In genomic region chr8:105482123-105482522, GRCm38 (mm10) we compare ENCODE assay signal across 24 mouse cellular contexts. TPM values are rescaled to one million over a fixed set of nuclear protein-coding genes. Genes with fewer than 3 reads are reported as not detected.
DNase-seq lines count a peak whose midpoint lies in the region; ATAC-seq lines count a peak whose summit lies in the region.
"Had no signal": no experiment of that assay in that cellular context is flagged by ENCODE, and none has a peak within 500 bp of the region (broad histone marks: within the 10 kb centered on the region; RNA-seq: fewer than 3 reads in every experiment).

No protein-coding gene starts in this region.

- H3K36me3 ChIP-seq in forebrain, embryonic 10.5 days (replicated peaks) = peaks cover 4% of the 10 kb centered on the region; the same call in 1 of the 2 replicates
- peaks cover 4% of the 10 kb centered on the region; the same call in 1 of the 2 replicates for H3K36me3 ChIP-seq in forebrain, embryonic 12.5 days (replicated peaks)
- 0 out of 2 replicates have a peak, but pooled peaks cover 8% of the 10 kb centered on the region for H3K36me3 ChIP-seq in heart, embryonic 10.5 days
- H3K36me3 ChIP-seq in heart, embryonic 12.5 days = peaks cover 6% of the 10 kb centered on the region
- H3K36me3 ChIP-seq: forebrain, embryonic 15.5 days; intestine, embryonic 15.5 days had no signal

- no peak overlapping the region for H3K4me3 ChIP-seq in forebrain, embryonic 10.5 days
- no peak overlapping the region for H3K4me3 ChIP-seq in forebrain, embryonic 12.5 days (replicated peaks)
- H3K4me3 ChIP-seq in heart, embryonic 10.5 days = no peak overlapping the region
- H3K4me3 ChIP-seq in heart, embryonic 12.5 days = no peak overlapping the region
- H3K4me3 ChIP-seq: embryonic facial prominence, embryonic 10.5 days; embryonic facial prominence, embryonic 13.5 days; erythroblast, embryonic 14.5 days; forebrain, embryonic 15.5 days; heart, embryonic 15.5 days; hindbrain, embryonic 10.5 days; hindbrain, embryonic 13.5 days; intestine, embryonic 15.5 days had no signal

- 86% methylated on average over 8 of the region's 8 CpGs for WGBS in forebrain, embryonic 10.5 days
- WGBS in forebrain, embryonic 12.5 days = 92% methylated on average over 8 of the region's 8 CpGs
- 75% methylated on average over 8 of the region's 8 CpGs for WGBS in heart, embryonic 10.5 days
- 76% methylated on average over 8 of the region's 8 CpGs for WGBS in heart, embryonic 12.5 days

- no peak for DNase-seq in forebrain, embryonic 10.5 days (ENCODE audit: extremely low spot score, low spot score)
- no peak for DNase-seq in heart, embryonic 10.5 days (ENCODE audit: low spot score)
- DNase-seq in ZHBTc4 (ENCODE audit: low read depth, low spot score) = peak; percentile 35
- DNase-seq: adrenal gland, adult 8-10 months; cerebellum, adult 11-12 months; cerebellum, adult 8-10 months; heart, postnatal 36 days; kidney, adult 18-20 months had no signal

- no peak overlapping the region for H3K9ac ChIP-seq in forebrain, embryonic 12.5 days
- no peak overlapping the region for H3K9ac ChIP-seq in heart, embryonic 12.5 days
- H3K9ac ChIP-seq: embryonic facial prominence, embryonic 13.5 days; forebrain, embryonic 15.5 days; heart, embryonic 15.5 days; hindbrain, embryonic 13.5 days; intestine, embryonic 15.5 days had no signal

- no peak for ATAC-seq in forebrain, embryonic 12.5 days (ENCODE audit: low FRiP score)
- ATAC-seq in heart, embryonic 12.5 days (ENCODE audit: insufficient number of reproducible peaks, low FRiP score) = no peak
- no peak for ATAC-seq in erythroid progenitor cell, adult 5-6 weeks (replicated peaks; ENCODE audit: low FRiP score, poor library complexity, severe bottlenecking)
- ATAC-seq: activated CD4-positive, CD25-positive, alpha-beta regulatory T cell, adult 4 months; forebrain, embryonic 15.5 days; hindbrain, embryonic 16.5 days; intestine, embryonic 15.5 days had no signal

- H3K4me1 ChIP-seq in forebrain, embryonic 10.5 days = peaks cover 39% of the 10 kb centered on the region
- H3K4me1 ChIP-seq in forebrain, embryonic 12.5 days = peaks cover 20% of the 10 kb centered on the region; the same call in 1 of the 2 replicates
- peaks cover 46% of the 10 kb centered on the region for H3K4me1 ChIP-seq in heart, embryonic 10.5 days
- H3K4me1 ChIP-seq in heart, embryonic 12.5 days (replicated peaks) = peaks cover 27% of the 10 kb centered on the region
- H3K4me1 ChIP-seq: forebrain, embryonic 15.5 days; intestine, embryonic 15.5 days had no signal

- H3K4me2 ChIP-seq in forebrain, embryonic 12.5 days = no peak overlapping the region
- H3K4me2 ChIP-seq in heart, embryonic 12.5 days = no peak overlapping the region
- H3K4me2 ChIP-seq: embryonic facial prominence, embryonic 13.5 days; forebrain, embryonic 15.5 days; heart, embryonic 11.5 days; heart, embryonic 15.5 days; hindbrain, embryonic 13.5 days; intestine, embryonic 15.5 days had no signal

- no peaks in the 10 kb centered on the region for H3K9me3 ChIP-seq in forebrain, embryonic 10.5 days
- no peaks in the 10 kb centered on the region for H3K9me3 ChIP-seq in forebrain, embryonic 12.5 days
- H3K9me3 ChIP-seq in heart, embryonic 10.5 days = no peaks in the 10 kb centered on the region
- H3K9me3 ChIP-seq in heart, embryonic 12.5 days (replicated peaks) = no peaks in the 10 kb centered on the region
- H3K9me3 ChIP-seq: embryonic facial prominence, embryonic 10.5 days; embryonic facial prominence, embryonic 13.5 days; forebrain, embryonic 15.5 days; heart, embryonic 15.5 days; hindbrain, embryonic 10.5 days; hindbrain, embryonic 13.5 days; intestine, embryonic 15.5 days had no signal

- 0 out of 2 replicates have a peak overlapping the region, but pooled peaks have one; percentile 4 for H3K27ac ChIP-seq in forebrain, embryonic 10.5 days
- H3K27ac ChIP-seq in forebrain, embryonic 12.5 days = no peak overlapping the region
- 0 out of 2 replicates have a peak overlapping the region, but pooled peaks have one; percentile 13 for H3K27ac ChIP-seq in heart, embryonic 10.5 days
- no peak overlapping the region for H3K27ac ChIP-seq in heart, embryonic 12.5 days (ENCODE audit: poor library complexity, severe bottlenecking)
- H3K27ac ChIP-seq: embryonic facial prominence, embryonic 13.5 days; forebrain, embryonic 15.5 days; heart, embryonic 15.5 days; hindbrain, embryonic 10.5 days; hindbrain, embryonic 13.5 days; intestine, embryonic 15.5 days had no signal

- peaks cover 8% of the 10 kb centered on the region; the same call in 1 of the 2 replicates for H3K27me3 ChIP-seq in forebrain, embryonic 10.5 days (ENCODE audit: poor library complexity, severe bottlenecking)
- H3K27me3 ChIP-seq in forebrain, embryonic 12.5 days = no peaks in the 10 kb centered on the region
- H3K27me3 ChIP-seq in heart, embryonic 10.5 days (ENCODE audit: insufficient read depth, poor library complexity, severe bottlenecking) = no peaks in the 10 kb centered on the region
- no peaks in the 10 kb centered on the region for H3K27me3 ChIP-seq in heart, embryonic 12.5 days (replicated peaks)
- H3K27me3 ChIP-seq: CH12.LX; embryonic facial prominence, embryonic 13.5 days; forebrain, embryonic 15.5 days; heart, embryonic 15.5 days; hindbrain, embryonic 13.5 days; intestine, embryonic 15.5 days had no signal

RNA-seq across cellular contexts. Expression of gene Tppp3, which starts 10.8 kb away (rescaled TPM):
- polyA plus RNA-seq in forebrain, embryonic 10.5 days (2016; fragmentation: Nextera tagmentation; extraction: Ambion mirVana) = 23.3 and 23.9 TPM in 2 replicates
- polyA plus RNA-seq in forebrain, embryonic 12.5 days (2016; fragmentation: Nextera tagmentation; extraction: Ambion mirVana) = 39.9 and 41.3 TPM in 2 replicates
- polyA plus RNA-seq in heart, embryonic 10.5 days (2016; fragmentation: Nextera tagmentation; extraction: Ambion mirVana) = 25.5 and 28.4 TPM in 2 replicates
- polyA plus RNA-seq in heart, embryonic 12.5 days (2016; fragmentation: Nextera tagmentation; extraction: Ambion mirVana) = 13.8 and 14.4 TPM in 2 replicates
- total RNA-seq in erythroid progenitor cell, adult 5-6 weeks (2015; ENCODE audit: low replicate concordance) = 2.5 TPM in 1 of 2 replicates, not detected in the other
- total RNA-seq in erythroid progenitor cell, adult 5-6 weeks (2017; ENCODE audit: low replicate concordance) = 2.2 TPM in 1 of 2 replicates, not detected in the other

RNA-seq across cellular contexts. Expression of gene Zdhhc1, which starts 14.6 kb away (rescaled TPM):
- 12.9 and 18.5 TPM in 2 replicates for polyA plus RNA-seq in forebrain, embryonic 10.5 days (2016; fragmentation: Nextera tagmentation; extraction: Ambion mirVana)
- polyA plus RNA-seq in forebrain, embryonic 12.5 days (2016; fragmentation: Nextera tagmentation; extraction: Ambion mirVana) = 24.7 and 26.1 TPM in 2 replicates
- 16.1 and 21.6 TPM in 2 replicates for polyA plus RNA-seq in heart, embryonic 10.5 days (2016; fragmentation: Nextera tagmentation; extraction: Ambion mirVana)
- polyA plus RNA-seq in heart, embryonic 12.5 days (2016; fragmentation: Nextera tagmentation; extraction: Ambion mirVana) = 23.1 and 23.3 TPM in 2 replicates
- total RNA-seq in erythroid progenitor cell, adult 5-6 weeks (2015; ENCODE audit: low replicate concordance) = 2.5 TPM in 1 of 2 replicates, not detected in the other
- total RNA-seq in erythroid progenitor cell, adult 5-6 weeks (2017; ENCODE audit: low replicate concordance) = 0.39 TPM in 1 of 2 replicates, not detected in the other

RNA-seq across cellular contexts. Expression of gene Hsd11b2, which starts 36.4 kb away (rescaled TPM):
- polyA plus RNA-seq in forebrain, embryonic 10.5 days (2016; fragmentation: Nextera tagmentation; extraction: Ambion mirVana) = 12.3 and 15.6 TPM in 2 replicates
- 10.9 and 12.0 TPM in 2 replicates for polyA plus RNA-seq in forebrain, embryonic 12.5 days (2016; fragmentation: Nextera tagmentation; extraction: Ambion mirVana)
- polyA plus RNA-seq in heart, embryonic 10.5 days (2016; fragmentation: Nextera tagmentation; extraction: Ambion mirVana) = 14.8 and 37.5 TPM in 2 replicates
- 1.7 and 1.9 TPM in 2 replicates for polyA plus RNA-seq in heart, embryonic 12.5 days (2016; fragmentation: Nextera tagmentation; extraction: Ambion mirVana)
- not detected in 2 replicates for total RNA-seq in erythroid progenitor cell, adult 5-6 weeks (2015; ENCODE audit: low replicate concordance)
- total RNA-seq in erythroid progenitor cell, adult 5-6 weeks (2017; ENCODE audit: low replicate concordance) = not detected in 2 replicates
- total RNA-seq: CH12.LX; heart, postnatal 36 days had no signal
- polyA plus RNA-seq: activated CD4-positive, CD25-positive, alpha-beta regulatory T cell, adult 4 months; cortical plate, adult 2 months; erythroblast, embryonic 14.5 days had no signal

Comparison
In these comparisons a context has a peak if more than half of its experiments do, and no peak if none do; other contexts are left out.
1. H3K27ac ChIP-seq: peak in forebrain, embryonic 10.5 days (single experiment) and heart, embryonic 10.5 days (single experiment); none in forebrain, embryonic 12.5 days (single experiment) and heart, embryonic 12.5 days (single experiment).